ENCODE assay signal across 9 mouse cellular contexts in the genomic region with DNA sequence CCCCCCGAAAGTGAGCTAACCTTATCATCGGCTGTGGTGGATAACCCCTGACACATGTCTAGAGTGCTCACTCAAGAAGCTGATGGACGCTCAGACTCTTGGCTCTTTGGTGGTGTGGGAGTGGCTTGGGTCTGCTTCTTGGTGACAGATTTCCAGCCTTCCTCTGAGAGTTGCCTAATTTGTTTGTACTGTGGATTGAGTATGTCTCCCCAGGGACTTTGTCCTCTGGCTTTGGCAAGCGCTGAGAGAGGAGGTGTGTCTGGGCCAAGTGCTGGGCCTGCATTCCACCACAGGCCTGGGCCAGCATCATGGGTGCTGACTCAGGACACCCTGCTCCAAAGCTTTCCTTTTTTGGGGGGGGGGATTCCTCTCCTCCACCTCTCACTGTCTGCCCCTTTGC. TPM values are rescaled to one million over a fixed set of nuclear protein-coding genes. Genes with fewer than 3 reads are reported as not detected.
A peak's percentile ranks its signal among the peaks of the same experiment; 100 is the strongest.
DNase-seq lines count a peak whose midpoint lies in the region; ATAC-seq lines count a peak whose summit lies in the region.
"Had no signal": no experiment of that assay in that cellular context is flagged by ENCODE, and none has a peak within 500 bp of the region (broad histone marks: within the 10 kb centered on the region; RNA-seq: fewer than 3 reads in every experiment).

No protein-coding gene starts in this region.

- H3K9ac ChIP-seq in embryonic facial prominence, embryonic 14.5 days (ENCODE audit: low read depth, low read length) = no peak overlapping the region
- H3K9ac ChIP-seq: limb, embryonic 13.5 days had no signal

- H3K4me3 ChIP-seq in embryonic facial prominence, embryonic 14.5 days (ENCODE audit: low read depth, low read length) = no peak overlapping the region
- no peak overlapping the region for H3K4me3 ChIP-seq in embryonic facial prominence, embryonic 10.5 days
- H3K4me3 ChIP-seq: limb, embryonic 13.5 days had no signal

- no peak for ATAC-seq in embryonic facial prominence, embryonic 14.5 days (ENCODE audit: low read depth)
- no peak for ATAC-seq in megakaryocyte-erythroid progenitor cell, adult 5-6 weeks (replicated peaks; ENCODE audit: low FRiP score, low TSS enrichment, poor library complexity, severe bottlenecking)

- H3K36me3 ChIP-seq in embryonic facial prominence, embryonic 14.5 days (ENCODE audit: control insufficient read depth, insufficient read depth, low read length) = no peaks in the 10 kb centered on the region
- no peaks in the 10 kb centered on the region for H3K36me3 ChIP-seq in embryonic facial prominence, embryonic 10.5 days (replicated peaks)
- H3K36me3 ChIP-seq: limb, embryonic 13.5 days had no signal

- WGBS in embryonic facial prominence, embryonic 14.5 days = 61% methylated on average over 4 of the region's 4 CpGs
- 75% methylated on average over 4 of the region's 4 CpGs for WGBS in embryonic facial prominence, embryonic 10.5 days

- H3K27me3 ChIP-seq in embryonic facial prominence, embryonic 14.5 days (replicated peaks; ENCODE audit: control insufficient read depth, insufficient read depth, low read length) = no peaks in the 10 kb centered on the region
- no peaks in the 10 kb centered on the region for H3K27me3 ChIP-seq in embryonic facial prominence, embryonic 10.5 days (replicated peaks; ENCODE audit: low read depth, poor library complexity, severe bottlenecking)
- H3K27me3 ChIP-seq: limb, embryonic 13.5 days had no signal

- H3K4me2 ChIP-seq in embryonic facial prominence, embryonic 14.5 days (ENCODE audit: low read depth, low read length) = no peak overlapping the region
- H3K4me2 ChIP-seq: limb, embryonic 13.5 days had no signal

- H3K9me3 ChIP-seq in embryonic facial prominence, embryonic 14.5 days (ENCODE audit: control insufficient read depth, low read length) = 0 out of 2 replicates have a peak, but pooled peaks cover 4% of the 10 kb centered on the region
- H3K9me3 ChIP-seq in embryonic facial prominence, embryonic 10.5 days = peaks cover 8% of the 10 kb centered on the region; the same call in 1 of the 2 replicates

- peak; percentile 29 for DNase-seq in embryonic facial prominence, embryonic 14.5 days (ENCODE audit: low spot score)
- DNase-seq in embryonic facial prominence, embryonic 10.5 days (ENCODE audit: low spot score) = no peak
- peak; percentile 31 to 53 for DNase-seq in heart, adult 9 months (ENCODE audit: low spot score in 2 of 2)
- DNase-seq in kidney, postnatal 25 days = peak; percentile 80 to 93
- DNase-seq in lung, postnatal 36 days = peak; percentile 82
- no peak for DNase-seq in T-cell, adult 2 months (ENCODE audit: low spot score)
- no peak for DNase-seq in left cerebral cortex, adult 18-20 months (ENCODE audit: low spot score in 2 of 2)

- H3K4me1 ChIP-seq in embryonic facial prominence, embryonic 14.5 days (ENCODE audit: control insufficient read depth, insufficient read depth, low read length) = no peaks in the 10 kb centered on the region
- peaks cover 9% of the 10 kb centered on the region for H3K4me1 ChIP-seq in embryonic facial prominence, embryonic 10.5 days

- no peak overlapping the region for H3K27ac ChIP-seq in embryonic facial prominence, embryonic 14.5 days (replicated peaks; ENCODE audit: low read depth, low read length)
- no peak overlapping the region for H3K27ac ChIP-seq in embryonic facial prominence, embryonic 10.5 days (replicated peaks)
- H3K27ac ChIP-seq: limb, embryonic 13.5 days had no signal

RNA-seq across cellular contexts. Expression of gene Fam181a, which starts 28.9 kb away (rescaled TPM):
- polyA plus RNA-seq in embryonic facial prominence, embryonic 14.5 days (2014; fragmentation: Nextera tagmentation; extraction: Ambion mirVana) = 0.21 TPM in 1 of 2 replicates, not detected in the other
- 3.6 and 9.3 TPM in 2 replicates for polyA plus RNA-seq in embryonic facial prominence, embryonic 10.5 days (2016; fragmentation: Nextera tagmentation; extraction: Ambion mirVana)
- not detected in 2 replicates for total RNA-seq in megakaryocyte-erythroid progenitor cell, adult 5-6 weeks (2014; fragmentation: Nextera tagmentation)
- not detected in 2 replicates for total RNA-seq in megakaryocyte-erythroid progenitor cell, adult 5-6 weeks (2017)
- total RNA-seq in left cerebral cortex, adult 18-20 months (2021) = 1 to 10 TPM; 2.9 to 4.6 TPM

RNA-seq across cellular contexts. Expression of gene Prima1, which starts 40.0 kb away (rescaled TPM):
- 0.57 and 1.9 TPM in 2 replicates for polyA plus RNA-seq in embryonic facial prominence, embryonic 14.5 days (2014; fragmentation: Nextera tagmentation; extraction: Ambion mirVana)
- polyA plus RNA-seq in embryonic facial prominence, embryonic 10.5 days (2016; fragmentation: Nextera tagmentation; extraction: Ambion mirVana) = 0.44 and 0.52 TPM in 2 replicates
- not detected in 2 replicates for total RNA-seq in megakaryocyte-erythroid progenitor cell, adult 5-6 weeks (2014; fragmentation: Nextera tagmentation)
- total RNA-seq in megakaryocyte-erythroid progenitor cell, adult 5-6 weeks (2017) = not detected in 2 replicates
- total RNA-seq in left cerebral cortex, adult 18-20 months (2021) = 1 to 10 TPM; 4.6 to 6.8 TPM

Comparison
In these comparisons a context has a peak if more than half of its experiments do, and no peak if none do; other contexts are left out.
1. DNase-seq: peak in embryonic facial prominence, embryonic 14.5 days (single experiment), heart, adult 9 months (2 of 2), kidney, postnatal 25 days (2 of 2) and lung, postnatal 36 days (single experiment); none in embryonic facial prominence, embryonic 10.5 days (single experiment), T-cell, adult 2 months (single experiment) and left cerebral cortex, adult 18-20 months (0 of 2).
2. RNA of gene Prima1, which starts 40.0 kb away (total RNA-seq): 4.6 to 6.8 TPM in left cerebral cortex, adult 18-20 months; not detected in megakaryocyte-erythroid progenitor cell, adult 5-6 weeks; every median in the first group is over 4 times any median in the second.